Mouse (Mus musculus) heart, adult 2 months (tissue): ENCODE results near the gene Kitl. TPM values are rescaled to one million over a fixed set of nuclear protein-coding genes. Genes with fewer than 3 reads are reported as not detected.

Experiments used
- DNase-seq, 2 experiments: peaks; one replicate each; pipeline ENCODE4 v3.0.0; 2021
- H3K27ac ChIP-seq: fragments of 200-600 bp; 2 replicates; pipeline ENCODE4 v1.8.1; 2022
- H3K27me3 ChIP-seq: fragments of 200-500 bp; 2 replicates; pipeline ENCODE4 v1.6.1; 2012; ENCODE audit warnings: mild to moderate bottlenecking, low read length, inconsistent platforms, mixed read lengths; ENCODE audit not compliant: control insufficient read depth, insufficient read depth
- H3K36me3 ChIP-seq: fragments of 200-500 bp; 2 replicates; pipeline ENCODE4 v1.6.1; 2012; ENCODE audit warnings: low read length, inconsistent platforms; ENCODE audit not compliant: control insufficient read depth, insufficient read depth
- H3K4me1 ChIP-seq: fragments of 200-500 bp; 2 replicates; pipeline ENCODE4 v1.6.1; 2011; ENCODE audit warnings: low read length; ENCODE audit not compliant: control insufficient read depth, insufficient read depth
- H3K4me3 ChIP-seq: fragments of 200-600 bp; 2 replicates; pipeline ENCODE4 v1.8.1; 2022
- H3K79me2 ChIP-seq: fragments of 200-500 bp; replicated peaks from 2 replicates; pipeline ENCODE4 v1.6.1; 2012; ENCODE audit warnings: mild to moderate bottlenecking, inconsistent platforms, low read length, moderate library complexity, mixed read lengths; ENCODE audit not compliant: control insufficient read depth, insufficient read depth
- H3K9ac ChIP-seq: fragments of 200-500 bp; 2 replicates; pipeline ENCODE4 v1.6.1; 2012; ENCODE audit warnings: low read depth, mild to moderate bottlenecking, control low read depth, inconsistent platforms, low read length, mixed read lengths
- CTCF ChIP-seq: fragments of 200-600 bp; IDR thresholded peaks from 2 replicates; pipeline ENCODE4 v1.8.1; 2022; ENCODE audit warnings: antibody characterized with exemption, mild to moderate bottlenecking, moderate library complexity
- EP300 ChIP-seq: fragments of 200-500 bp; IDR thresholded peaks from 2 replicates; pipeline ENCODE4 v1.6.1; 2011; ENCODE audit warnings: low read depth, low read length, control low read depth; ENCODE audit not compliant: insufficient read depth
- POLR2A ChIP-seq: fragments of 200-500 bp; IDR thresholded peaks from 2 replicates; pipeline ENCODE4 v1.6.1; 2011; ENCODE audit warnings: mild to moderate bottlenecking, low read depth, low read length, control low read depth; ENCODE audit not compliant: insufficient read depth
- WGBS: fragments of 180-500 bp; shearing (Covaris S2); methylation state at CpG from one replicate; pipeline ENCODE4 v1.1.7; 2018; 5-methylcytosine and 5-hydroxymethylcytosine counted together
- intact Hi-C: fragments of 180-260 bp; cut with DNase I; formaldehyde crosslinking; loops from one replicate; pipeline ENCODE4 v1.15.1; 2025
- polyA plus RNA-seq: library from polyadenylated mRNA; depleted of rRNA; stranded (reverse); fragments of >200 nt; gene quantifications from 2 replicates; pipeline ENCODE4 v1.2.3, GENCODE M21; 2012
- total RNA-seq, 2 experiments: library from RNA; stranded (reverse); gene quantifications; 2 replicates each; pipeline ENCODE4 v1.2.3; 2021

Kitl gene
- total and polyA plus RNA-seq, 3 experiments = 21.6 to 62.5 (median 60.0) TPM

DNA sequence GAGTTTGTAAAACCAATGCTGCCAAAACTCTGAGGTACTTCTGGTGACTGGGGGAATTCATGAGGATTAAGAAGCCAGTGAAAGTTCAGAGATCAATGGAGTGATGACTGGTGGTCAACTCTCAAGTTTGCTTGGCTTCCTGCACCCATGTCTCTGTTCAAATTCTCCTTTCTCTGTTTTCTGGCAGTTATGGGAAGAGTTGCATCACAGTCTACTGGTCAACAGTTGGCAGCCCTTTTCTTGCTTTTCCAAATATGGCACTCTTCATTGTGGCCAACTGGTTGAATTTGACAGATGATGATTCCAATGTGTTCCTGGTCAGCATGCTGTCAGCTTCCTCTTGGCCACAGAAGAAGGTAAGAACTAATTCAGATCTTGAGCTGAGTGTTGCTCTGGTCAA lies 25.7 kb upstream of the Kitl start:
- no peaks in the 10 kb centered on the region for H3K79me2 ChIP-seq
- H3K4me3 ChIP-seq = no peak overlapping the region
- no peak for DNase-seq
- no peaks in the 10 kb centered on the region for H3K4me1 ChIP-seq
- TF ChIP-seq POLR2A = no peak
- TF ChIP-seq EP300 = no peak
- no peak for TF ChIP-seq CTCF
- no peaks in the 10 kb centered on the region for H3K27me3 ChIP-seq
- H3K27ac ChIP-seq = no peak overlapping the region
- H3K9ac ChIP-seq = no peak overlapping the region
- H3K36me3 ChIP-seq = no peaks in the 10 kb centered on the region
- intact Hi-C loops = no loop called here

DNA sequence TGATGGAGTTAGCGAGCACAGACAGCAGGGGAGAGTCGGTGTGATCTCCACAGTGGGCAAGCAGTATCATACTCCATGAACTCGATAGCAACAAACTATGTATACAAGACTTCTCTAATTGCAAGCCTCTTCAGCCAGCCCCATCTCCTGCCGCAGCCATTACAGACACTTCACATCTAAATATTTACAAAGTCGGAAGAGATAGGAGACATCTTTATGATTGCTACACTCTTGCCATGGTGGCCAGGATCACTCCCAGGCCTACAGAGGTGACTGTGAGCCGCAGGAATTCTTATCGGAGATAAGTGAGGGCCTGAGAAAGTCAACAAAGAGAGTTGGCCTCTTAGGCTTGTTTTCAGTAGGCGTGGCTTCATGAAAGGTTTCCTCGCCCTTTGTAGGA lies 23.3 kb upstream of the Kitl start:
- Histone ChIP-seq H3K27me3 (no peaks in the 10 kb centered on the region), H3K27ac (no peak overlapping the region), H3K79me2 (no peaks in the 10 kb centered on the region), H3K4me3 (no peak overlapping the region), H3K4me1 (no peaks in the 10 kb centered on the region), H3K36me3 (no peaks in the 10 kb centered on the region), H3K9ac (no peak overlapping the region)
- no peak for DNase-seq
- intact Hi-C loops = no loop called here
- 49% methylated on average over 9 of the region's 9 CpGs for WGBS
- TF ChIP-seq EP300 = no peak
- TF ChIP-seq POLR2A = no peak
- TF ChIP-seq CTCF = no peak

DNA sequence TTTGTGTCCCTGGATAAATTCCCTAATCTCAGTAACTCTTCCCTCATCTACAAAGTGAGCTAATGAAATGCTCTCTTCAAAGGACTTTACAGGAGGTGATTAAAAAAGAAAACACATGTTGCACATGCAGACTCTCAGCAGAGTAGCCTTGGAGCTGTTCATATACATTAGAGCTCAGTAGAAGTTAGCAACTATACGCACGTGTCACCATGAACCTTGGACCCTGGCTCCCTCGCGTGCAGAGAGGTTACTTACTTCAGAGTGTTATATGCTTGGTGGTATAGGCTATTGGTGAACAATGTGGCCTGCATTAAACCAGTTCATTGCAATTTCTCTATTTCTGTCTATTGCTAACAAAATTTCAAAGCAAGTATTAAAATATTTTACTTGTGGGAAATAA lies 14.0 kb upstream of the Kitl start:
- Histone ChIP-seq H3K36me3 (no peaks in the 10 kb centered on the region), H3K9ac (no peak overlapping the region)
- TF ChIP-seq EP300 (no peak), POLR2A (no peak), CTCF (no peak)

DNA sequence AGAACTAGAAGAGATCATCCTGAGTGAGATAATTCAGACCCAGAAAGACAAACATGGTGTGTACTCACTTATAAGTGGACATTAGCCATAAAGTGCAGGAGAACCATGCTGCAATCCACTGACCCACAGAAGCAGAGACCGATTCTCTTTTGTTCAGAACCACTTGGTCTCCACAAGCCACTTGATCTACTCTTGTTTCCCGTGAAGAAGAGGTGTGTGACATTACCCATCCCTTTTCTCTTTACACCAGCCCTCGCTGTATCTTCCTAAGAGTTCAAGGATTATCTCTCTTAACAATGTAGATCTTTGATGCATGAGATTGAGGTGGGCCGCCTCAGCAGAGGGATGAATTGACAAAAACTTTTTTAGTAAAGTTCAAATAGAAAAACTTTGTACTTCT lies 11.6 kb upstream of the Kitl start:
- no peak for DNase-seq
- no peak overlapping the region for H3K27ac ChIP-seq

More for the DNA sequence above, 14.0 kb upstream of the Kitl start:
- no peak for DNase-seq
- H3K79me2 ChIP-seq = no peaks in the 10 kb centered on the region
- intact Hi-C loops = no loop called here
- H3K4me1 ChIP-seq = no peaks in the 10 kb centered on the region
- no peak overlapping the region for H3K27ac ChIP-seq
- H3K27me3 ChIP-seq = no peaks in the 10 kb centered on the region
- 84% methylated on average over 4 of the region's 4 CpGs for WGBS
- no peak overlapping the region for H3K4me3 ChIP-seq

GRCm38 (mm10) chr10:100009681-100010080 lies 5.7 kb upstream of the Kitl start:
- WGBS = 86% methylated on average over 6 of the region's 6 CpGs
- DNase-seq = no peak
- Histone ChIP-seq H3K9ac (no peak overlapping the region), H3K36me3 (no peaks in the 10 kb centered on the region), H3K27me3 (no peaks in the 10 kb centered on the region), H3K79me2 (no peaks in the 10 kb centered on the region), H3K4me3 (no peak overlapping the region), H3K27ac (no peak overlapping the region), H3K4me1 (peaks cover 4% of the 10 kb centered on the region)
- TF ChIP-seq EP300 (no peak), CTCF (no peak), POLR2A (no peak)
- intact Hi-C loops = loop anchor here (10.0 kb wide), 2 partner anchors 95 to 255 kb away; partner anchors contain the start of gene Csl

More for the DNA sequence above, 11.6 kb upstream of the Kitl start:
- no peaks in the 10 kb centered on the region for H3K4me1 ChIP-seq
- no peak overlapping the region for H3K4me3 ChIP-seq
- H3K27me3 ChIP-seq = no peaks in the 10 kb centered on the region
- WGBS = 93% methylated on average over 4 of the region's 4 CpGs
- intact Hi-C loops = no loop called here
- H3K9ac ChIP-seq = no peak overlapping the region
- H3K79me2 ChIP-seq = no peaks in the 10 kb centered on the region
- TF ChIP-seq POLR2A = no peak
- no peak for TF ChIP-seq CTCF
- no peak for TF ChIP-seq EP300
- no peaks in the 10 kb centered on the region for H3K36me3 ChIP-seq

DNA sequence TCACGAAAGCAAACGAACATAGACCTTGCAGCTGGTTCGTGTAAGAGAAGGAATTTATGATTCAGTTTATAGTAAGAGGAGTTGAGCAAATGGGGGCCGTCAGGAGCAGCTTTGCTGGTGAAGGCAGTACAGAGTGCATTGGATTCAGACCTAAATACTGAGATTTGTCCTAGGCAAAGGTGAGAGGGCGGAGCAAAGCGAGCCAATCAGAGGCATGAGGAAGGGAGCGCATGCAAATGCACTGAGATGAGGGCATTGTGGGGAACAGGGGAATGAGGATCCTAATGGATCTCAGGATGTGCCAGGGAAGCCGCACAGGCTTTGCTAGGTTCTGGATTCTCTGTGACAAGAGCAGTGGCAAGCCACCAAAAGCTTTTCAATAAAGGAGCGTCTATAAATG lies 5.1 kb upstream of the Kitl start:
- H3K27ac ChIP-seq = no peak overlapping the region
- no peak overlapping the region for H3K9ac ChIP-seq
- no peaks in the 10 kb centered on the region for H3K36me3 ChIP-seq
- intact Hi-C loops = loop anchor here (10.0 kb wide), 2 partner anchors 95 to 255 kb away; partner anchors contain the start of gene Csl
- no peak for DNase-seq
- no peaks in the 10 kb centered on the region for H3K27me3 ChIP-seq
- no peak for TF ChIP-seq EP300
- TF ChIP-seq CTCF = no peak
- TF ChIP-seq POLR2A = no peak
- 72% methylated on average over 9 of the region's 9 CpGs for WGBS
- H3K4me1 ChIP-seq = peaks cover 4% of the 10 kb centered on the region
- no peak overlapping the region for H3K4me3 ChIP-seq
- H3K79me2 ChIP-seq = no peaks in the 10 kb centered on the region
